ENCODE assay signal across 7 mouse cellular contexts in genomic region chr10:77353031-77353745, GRCm38 (mm10).
DNase-seq lines count a peak whose midpoint lies in the region; ATAC-seq and TF ChIP-seq lines count a peak whose summit lies in the region.

No protein-coding gene starts in this region.

- intact Hi-C loops in left cerebral cortex, postnatal 36 days (cut with DNase I) = loop anchor here (2.0 to 5.0 kb wide), 2 partner anchors 36 to 70 kb away; no protein-coding TSS in a partner anchor

- peak; percentile 78; the same call in 1 of the 2 replicates for TF ChIP-seq CTCF in spleen, adult 2 months (IDR thresholded peaks at IDR 0.05; ENCODE audit: extremely low read depth, insufficient read depth, insufficient read length, insufficient replicate concordance)

- DNase-seq in adrenal gland, adult 8-10 months = peak; percentile 66
- peak; percentile 85 for DNase-seq in embryo, embryonic 11 days
- peak; percentile 71 for DNase-seq in gastrocnemius, postnatal 25 days
- DNase-seq in kidney, adult 11 months = peak; percentile 72
- DNase-seq in left cerebral cortex, postnatal 36 days (ENCODE audit: low spot score in 2 of 2) = peak; percentile 78 to 79
- peak; percentile 12 to 59 for DNase-seq in spleen, adult 2 months (ENCODE audit: low read depth in 1 of 2, low spot score in 2 of 2)

- H3K27me3 ChIP-seq in midbrain, embryonic 15.5 days (replicated peaks) = no peaks in the 10 kb centered on the region
- H3K27me3 ChIP-seq in spleen, adult 2 months (ENCODE audit: control insufficient read depth, insufficient read depth, low read length) = no peaks in the 10 kb centered on the region

- H3K4me1 ChIP-seq in midbrain, embryonic 15.5 days = no peaks in the 10 kb centered on the region
- H3K4me1 ChIP-seq in spleen, adult 2 months (ENCODE audit: control insufficient read depth, insufficient read depth, insufficient read length) = no peaks in the 10 kb centered on the region

- no peaks in the 10 kb centered on the region for H3K9me3 ChIP-seq in midbrain, embryonic 15.5 days

- no peak overlapping the region for H3K4me3 ChIP-seq in midbrain, embryonic 15.5 days
- H3K4me3 ChIP-seq in spleen, adult 2 months (ENCODE audit: extremely low read depth, insufficient read depth, insufficient read length) = no peak overlapping the region

- no peak for TF ChIP-seq POLR2A in spleen, adult 2 months (IDR thresholded peaks at IDR 0.05; ENCODE audit: low read depth, low read length)

- no peaks in the 10 kb centered on the region for H3K36me3 ChIP-seq in midbrain, embryonic 15.5 days (replicated peaks)
- H3K36me3 ChIP-seq in spleen, adult 2 months (ENCODE audit: control insufficient read depth, insufficient read depth, low read length) = no peaks in the 10 kb centered on the region

- 83% methylated on average over 6 of the region's 6 CpGs for WGBS in midbrain, embryonic 15.5 days
- 85% methylated on average over 6 of the region's 6 CpGs for WGBS in spleen, adult 2 months

- H3K4me2 ChIP-seq in midbrain, embryonic 15.5 days = no peak overlapping the region

- H3K27ac ChIP-seq in midbrain, embryonic 15.5 days = no peak overlapping the region
- no peak overlapping the region for H3K27ac ChIP-seq in spleen, adult 2 months (ENCODE audit: insufficient read depth, low read length)

- ATAC-seq in midbrain, embryonic 15.5 days (replicated peaks) = peak; percentile 83

- no peak overlapping the region for H3K9ac ChIP-seq in midbrain, embryonic 15.5 days
